Mouse (Mus musculus) frontal cortex, postnatal 10 days (tissue): Measurements from ENCODE around the gene Tbx1.

Source experiments
- DNase-seq, 2 experiments: peaks; one replicate each; pipeline ENCODE4 v3.0.0; 2022; ENCODE audit warnings: low spot score in 2 of 2, mixed read lengths in 1 of 2

Gene Tbx1

DNA sequence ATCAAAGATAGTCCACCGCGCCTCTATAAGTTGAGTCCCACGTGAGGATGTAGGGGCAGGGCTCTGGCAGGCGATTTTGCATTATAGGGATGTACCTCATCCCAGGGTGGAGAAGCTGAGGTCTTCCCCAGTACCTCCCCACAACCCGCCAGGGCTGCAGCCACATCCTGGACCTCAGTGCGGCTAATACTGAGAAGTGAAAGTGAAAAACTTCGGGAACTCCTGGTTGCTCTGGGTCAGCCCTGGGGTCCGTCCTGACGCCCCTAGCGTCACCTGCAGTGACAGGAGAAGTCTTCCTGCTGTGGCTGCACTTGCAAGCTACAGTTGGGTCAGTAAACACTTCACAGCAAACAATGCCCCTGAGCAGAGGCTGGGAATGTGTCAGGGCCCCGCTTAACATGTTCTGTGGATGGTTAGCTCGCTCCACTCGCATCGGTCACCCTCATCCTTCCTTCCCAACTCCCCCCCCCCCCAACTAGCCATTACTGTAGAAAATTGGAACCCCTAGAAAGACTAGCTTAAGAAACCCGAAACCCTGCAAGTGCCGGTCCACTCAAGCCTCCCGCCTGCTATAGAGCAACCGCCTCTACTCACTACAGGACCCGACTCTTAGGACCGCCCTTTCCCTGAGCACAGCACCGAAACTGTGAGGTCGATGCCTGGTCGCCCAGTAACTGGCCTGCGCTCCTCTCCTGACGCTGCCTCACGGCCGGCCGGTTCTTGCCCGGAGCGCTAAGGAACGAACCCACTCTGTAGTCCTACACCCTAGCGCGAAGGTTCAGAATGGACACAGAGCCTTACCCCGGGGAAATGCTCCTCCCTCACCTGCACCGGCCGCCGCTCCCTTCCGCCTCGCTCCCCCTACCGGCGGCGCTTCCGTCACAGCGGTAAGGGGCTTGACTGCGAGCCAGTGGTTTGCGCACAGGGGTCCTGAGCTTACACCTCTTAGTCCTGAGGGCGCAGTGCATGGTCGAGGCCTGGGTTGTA, at the start of gene Tbx1:
Gene Tbx1 (minus strand): TSS at position 868 of the 987 bp plus-strand sequence.
- no peak for DNase-seq

DNA sequence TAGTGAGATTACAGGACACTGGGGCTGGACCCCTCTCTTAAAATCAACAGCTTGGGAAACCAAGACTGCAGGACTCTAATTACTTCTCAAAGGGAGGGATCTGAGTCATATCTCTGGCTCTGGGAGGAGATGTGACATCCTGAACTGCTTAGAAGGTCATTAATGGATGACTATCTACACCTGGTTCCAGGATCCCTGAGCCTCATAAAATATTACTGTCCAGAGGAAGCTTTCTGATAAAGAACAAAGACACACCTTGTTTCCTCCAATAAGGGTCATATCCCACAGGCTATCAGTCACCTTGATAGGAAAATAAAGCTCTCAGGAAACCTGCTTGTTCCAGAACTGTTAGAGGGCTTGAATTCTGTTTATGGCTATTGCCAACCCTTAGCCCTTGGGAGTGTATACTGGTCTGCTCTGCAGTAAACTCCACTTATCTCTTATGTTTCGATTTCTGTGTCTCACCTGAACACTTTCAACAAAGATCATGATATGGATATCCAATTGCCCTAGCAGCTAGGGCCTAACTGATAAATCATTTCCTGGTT, 49.0 kb upstream of the Tbx1 start:
- no peak for DNase-seq

DNA sequence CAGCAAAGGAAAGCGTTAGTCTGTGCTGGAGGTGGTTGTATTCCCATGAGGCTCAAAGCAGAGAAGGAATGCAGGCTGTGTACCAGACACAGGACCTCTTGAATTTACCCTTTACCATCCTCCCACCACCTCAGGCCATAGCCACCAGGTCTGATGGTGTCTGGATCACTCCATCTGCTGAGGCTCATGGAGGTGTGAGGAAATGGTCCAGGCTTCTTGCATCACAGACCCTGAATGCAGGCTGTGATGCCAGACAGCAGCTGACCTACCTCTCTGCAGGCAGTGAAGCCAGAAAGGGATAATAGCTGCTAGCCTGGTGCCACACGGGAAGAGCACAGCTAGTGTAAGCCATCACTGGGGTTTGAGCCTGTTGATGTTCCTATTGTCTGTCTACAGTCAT, 47.9 kb upstream of the Tbx1 start:
- DNase-seq: peak in 1 of 2 experiments; percentile 3

DNA sequence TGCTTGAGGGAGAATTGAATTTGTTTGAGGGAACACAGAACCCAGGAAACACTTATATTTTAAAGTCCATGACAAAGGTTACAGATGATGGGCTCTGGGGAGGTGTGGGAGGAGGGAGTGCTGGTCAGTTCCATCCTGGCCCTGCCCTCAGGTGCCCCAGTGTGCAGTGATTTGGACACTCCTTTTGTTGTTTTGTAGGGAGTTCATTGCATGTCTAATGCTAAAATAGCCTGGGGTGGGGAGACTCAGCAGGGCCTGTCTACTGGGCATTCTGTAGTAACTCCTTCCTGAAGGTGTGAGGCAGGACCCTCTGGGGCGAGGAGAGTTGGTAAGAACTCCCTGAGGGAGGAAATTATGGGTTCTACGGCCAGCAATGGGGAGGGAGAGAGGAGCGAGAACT, 46.3 kb upstream of the Tbx1 start:
- no peak for DNase-seq

DNA sequence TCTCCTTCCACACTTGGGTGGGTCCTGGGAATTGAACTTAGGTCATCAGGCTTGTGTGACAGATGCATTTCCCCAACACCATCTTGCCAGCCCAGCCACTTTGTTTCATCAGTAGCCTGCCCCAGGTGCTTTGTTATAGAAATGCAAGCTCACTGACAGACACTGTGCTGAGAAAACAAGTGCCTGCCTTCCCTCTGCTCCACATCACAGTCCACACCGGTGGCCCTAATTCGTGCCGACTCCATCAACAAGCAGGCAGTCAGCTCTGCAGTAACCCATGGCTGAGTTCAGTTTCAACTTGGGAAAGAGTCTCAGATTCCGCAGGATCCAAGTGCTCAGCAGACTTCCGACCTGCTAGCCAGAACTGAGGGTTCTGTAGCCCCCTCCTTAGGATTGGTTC, 45.9 kb upstream of the Tbx1 start:
- DNase-seq: peak in 1 of 2 experiments; percentile 3

DNA sequence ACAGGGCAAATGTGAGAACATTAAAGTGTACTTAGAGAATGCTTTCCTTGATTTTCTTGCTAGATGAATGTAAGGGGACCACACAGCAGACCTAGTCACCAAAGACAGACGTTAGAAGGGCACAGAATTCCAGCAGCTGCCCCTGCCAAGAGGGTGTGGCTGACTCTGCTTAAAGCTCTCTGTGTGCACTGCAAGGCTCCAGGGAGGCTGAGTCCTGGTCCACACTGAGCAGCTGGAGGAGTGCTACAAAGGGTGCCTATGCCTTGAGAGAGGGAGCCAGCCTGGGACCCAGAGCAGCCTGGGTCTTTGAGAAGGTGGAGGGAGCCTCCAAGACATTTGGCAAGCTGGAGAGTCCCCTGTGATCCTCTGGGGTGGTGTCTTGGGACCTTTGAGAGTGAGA, 42.9 kb upstream of the Tbx1 start:
- peak in 1 of 2 experiments; percentile 7 for DNase-seq

DNA sequence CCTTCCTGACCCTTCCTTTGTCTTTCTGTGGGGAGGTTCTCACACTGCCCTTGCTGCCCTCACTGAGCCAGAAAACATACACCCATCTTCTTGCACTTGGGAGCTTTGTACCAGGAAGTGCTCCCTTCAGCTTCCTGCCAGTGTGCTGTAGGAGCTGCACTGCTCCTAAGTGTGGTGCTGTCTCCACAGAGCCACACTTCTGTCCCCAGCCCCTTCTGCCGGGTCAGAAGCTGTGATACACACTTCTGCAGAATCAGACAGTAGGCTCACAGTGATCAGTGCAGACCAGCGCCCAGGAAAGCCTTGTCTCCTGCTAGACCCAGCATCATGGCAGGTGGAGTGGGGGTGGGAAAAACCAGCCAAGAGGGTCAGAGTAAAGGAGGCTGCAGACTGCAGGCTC, 42.3 kb upstream of the Tbx1 start:
- peak in 1 of 2 experiments; percentile 10 for DNase-seq

DNA sequence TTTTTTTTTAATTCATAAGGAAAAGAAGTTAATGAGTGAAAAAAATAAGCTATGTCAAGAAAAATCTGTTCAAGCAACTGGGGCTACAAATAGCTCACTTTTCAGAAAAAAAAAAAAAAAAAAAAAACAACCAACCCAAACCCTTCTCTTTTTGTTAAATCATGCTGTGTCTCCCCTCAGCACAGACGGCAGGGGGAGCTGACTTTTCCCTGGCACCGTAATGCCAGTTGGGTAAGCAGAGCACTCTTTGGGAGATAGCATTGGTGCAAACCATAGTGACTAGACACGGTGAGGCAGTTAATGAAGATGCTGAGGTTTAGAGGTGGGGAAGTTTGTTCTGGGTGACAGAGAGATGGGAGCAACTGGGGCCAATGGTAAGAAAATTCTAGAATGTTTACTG, 41.6 kb upstream of the Tbx1 start:
- peak in 1 of 2 experiments; percentile 29 for DNase-seq

DNA sequence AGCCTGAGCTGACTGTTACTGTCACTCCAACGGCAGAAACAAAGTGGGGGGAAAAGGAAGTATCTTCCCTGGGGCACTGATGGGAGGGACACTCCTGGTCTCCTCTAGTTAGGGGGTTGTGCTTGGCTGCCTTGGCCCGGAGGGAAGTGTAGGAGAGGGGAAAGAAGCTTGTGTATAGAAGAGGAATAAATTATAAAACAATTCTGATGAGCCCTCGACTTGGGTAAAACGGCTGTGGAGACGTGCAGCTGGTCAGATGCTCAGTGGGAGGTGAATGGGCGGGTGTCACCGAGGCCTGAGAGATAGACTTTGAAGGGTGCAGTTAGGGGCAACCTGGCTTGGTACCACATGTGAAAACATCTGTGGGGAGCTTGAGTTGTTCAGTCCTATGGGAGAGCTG, 40.7 kb upstream of the Tbx1 start:
- DNase-seq: peak in 1 of 2 experiments; percentile 5

DNA sequence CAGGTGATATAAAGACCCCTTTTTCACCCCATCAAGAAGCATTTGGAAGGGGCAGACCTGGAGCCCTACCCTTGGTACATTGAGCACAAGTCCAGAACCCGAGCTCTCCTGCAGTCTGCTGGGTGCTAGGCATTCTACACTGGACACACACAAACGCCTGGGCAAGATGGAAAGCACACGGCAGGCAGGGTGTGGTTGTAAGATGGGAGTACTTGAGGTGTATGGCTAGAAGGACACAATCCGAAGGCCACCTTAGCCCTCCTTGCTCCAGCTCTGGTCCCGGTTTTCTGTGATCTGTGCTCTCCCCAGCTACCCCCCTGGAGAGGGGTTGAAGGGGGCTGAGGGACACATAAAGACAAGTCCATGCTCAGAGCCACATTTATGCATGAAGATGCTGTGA, 39.8 kb upstream of the Tbx1 start:
- no peak for DNase-seq

DNA sequence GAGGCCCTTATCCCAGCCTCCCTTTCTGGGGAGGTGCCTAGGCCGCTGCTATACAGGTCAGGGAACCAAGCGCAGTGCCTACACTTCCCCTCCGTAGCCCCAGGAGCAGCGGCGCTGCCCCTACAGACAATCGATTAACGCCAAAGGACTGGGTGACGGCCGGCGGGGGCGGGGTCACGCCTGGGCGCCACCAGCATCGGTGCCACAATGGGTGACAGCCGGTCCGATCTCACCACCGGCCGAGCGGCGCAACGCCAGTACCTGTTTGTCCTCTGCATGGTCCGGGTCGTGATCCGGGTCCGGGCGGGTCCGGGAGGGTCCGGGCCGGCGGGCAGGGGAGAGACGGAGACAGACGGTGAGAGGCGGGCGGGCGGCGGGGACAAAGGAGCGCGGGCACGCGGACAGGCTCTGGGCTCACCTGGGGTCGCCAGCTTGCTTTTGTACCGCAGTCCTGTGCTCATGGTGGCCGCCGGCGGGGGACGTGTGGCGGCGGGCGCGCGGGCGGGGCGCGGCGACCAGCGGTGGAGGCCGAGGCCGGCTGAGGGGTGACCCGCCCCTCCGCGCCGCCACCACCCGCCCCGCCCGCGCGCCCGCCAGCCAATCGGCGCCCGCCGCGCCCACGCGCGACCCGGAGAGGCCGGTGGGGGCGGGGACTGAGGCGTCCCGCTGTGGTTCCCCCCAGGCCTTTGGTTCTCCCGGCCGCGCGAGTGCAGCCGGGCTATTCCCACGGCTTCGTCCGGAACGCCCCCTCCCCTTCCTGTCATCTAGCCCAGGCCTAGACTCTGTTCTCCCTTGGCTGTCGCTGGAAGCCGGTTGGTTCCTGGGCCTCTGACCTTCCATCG, 39.1 kb upstream of the Tbx1 start, which contains the start of gene Sept5:
Gene Sept5 (minus strand): TSS at position 565 of the 842 bp plus-strand sequence.
- peak; percentile 59 to 78 for DNase-seq

DNA sequence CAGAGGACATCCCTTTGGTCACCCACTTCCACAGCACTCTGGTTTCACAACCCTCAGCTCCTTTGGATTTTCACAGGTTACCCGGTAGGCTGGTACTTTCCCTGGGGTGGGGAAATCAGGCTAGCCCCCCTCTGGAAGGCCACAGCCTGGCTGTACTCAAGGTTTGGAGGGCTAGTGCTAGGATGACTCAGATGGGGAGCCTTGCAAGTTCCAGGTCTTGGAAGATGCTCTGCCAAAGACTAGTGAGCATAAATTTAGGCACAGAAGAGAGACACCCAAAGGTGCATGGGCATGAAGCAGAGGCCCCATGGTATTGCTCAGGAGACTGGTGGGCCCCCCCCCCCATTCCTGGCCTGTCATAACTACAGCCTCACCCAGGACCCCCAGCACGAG, 38.5 kb upstream of the Tbx1 start:
- no peak for DNase-seq

DNA sequence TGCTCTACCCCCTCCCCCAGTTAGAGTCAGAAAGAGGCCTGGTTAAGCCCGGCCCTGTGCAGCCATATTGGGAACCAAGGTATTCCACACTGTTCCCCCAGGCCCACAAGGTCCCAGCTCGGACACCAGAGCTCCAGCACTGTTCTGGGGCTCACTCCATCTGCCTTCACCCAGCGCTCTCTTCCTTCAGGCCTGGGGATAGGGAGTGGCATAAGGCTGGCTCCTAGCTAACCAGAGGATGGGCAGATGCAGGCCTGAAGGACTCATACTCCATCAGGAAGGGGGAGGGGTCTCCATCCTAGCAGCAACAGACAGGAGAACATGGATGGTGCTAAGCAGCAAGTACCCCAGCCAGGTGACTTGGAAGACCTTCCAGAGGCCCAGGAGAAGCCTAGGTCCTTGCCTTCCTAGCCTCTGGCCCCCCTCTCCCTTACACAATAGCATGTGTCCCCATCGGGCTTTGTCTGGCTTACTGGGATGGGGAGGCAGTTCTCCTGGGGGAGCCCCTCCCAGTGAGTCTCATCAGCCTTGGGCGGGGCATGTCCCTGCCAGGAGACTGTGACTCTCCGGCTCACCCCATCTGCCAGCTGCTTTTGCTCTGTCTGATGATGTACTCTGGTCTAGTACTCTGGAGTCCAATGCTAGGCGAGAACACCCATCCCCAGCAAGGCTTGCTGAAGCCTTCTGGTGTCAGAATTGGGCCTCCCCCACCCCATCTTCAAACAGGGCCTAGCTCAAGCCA, 37.9 kb upstream of the Tbx1 start:
- peak in 1 of 2 experiments; percentile 44 for DNase-seq

DNA sequence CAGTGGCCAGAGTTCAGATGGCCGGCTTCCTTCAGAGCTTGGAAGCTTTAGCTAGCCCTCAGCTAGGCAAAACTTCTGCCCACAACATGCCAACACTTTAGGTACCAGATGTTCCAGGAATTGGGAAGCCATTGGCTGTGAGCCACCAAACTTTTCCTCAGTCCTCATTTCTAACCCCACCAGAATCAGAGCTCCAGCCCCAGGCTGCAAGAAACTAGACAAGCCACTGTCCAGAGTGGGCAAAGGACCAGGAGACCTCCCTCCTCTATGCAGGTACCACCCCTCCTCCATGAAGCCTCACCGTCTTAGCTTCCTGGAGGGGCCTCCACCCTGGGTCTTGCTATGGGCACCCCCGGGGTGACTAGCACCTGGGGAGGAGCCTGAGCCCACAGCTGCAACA, 36.7 kb upstream of the Tbx1 start:
- peak in 1 of 2 experiments; percentile 25 for DNase-seq

DNA sequence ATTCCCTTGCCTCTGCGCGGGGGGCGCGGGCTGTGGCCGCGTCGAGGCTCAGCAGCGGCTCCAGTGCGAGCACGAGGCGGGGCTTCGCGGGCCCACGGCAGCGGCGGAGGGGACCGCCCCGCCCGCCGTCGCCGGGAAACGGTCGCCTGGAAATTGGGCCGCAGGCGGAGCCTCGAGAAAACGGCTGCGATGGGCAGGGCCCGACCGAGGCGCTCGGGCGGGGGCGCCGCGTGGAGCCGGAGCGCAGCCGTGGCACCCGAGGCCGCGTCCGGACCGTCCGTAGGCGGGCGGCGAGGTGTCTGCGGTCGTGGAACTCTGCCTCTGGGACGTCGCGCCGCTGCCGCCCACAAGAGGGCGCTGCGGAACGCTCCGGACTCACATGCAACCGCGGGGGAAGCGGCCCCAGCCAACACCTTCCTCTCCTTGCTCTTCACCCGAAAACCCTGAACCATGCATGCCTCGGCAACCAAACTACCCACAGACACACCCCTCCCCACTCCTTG, 36.0 kb upstream of the Tbx1 start, which contains the start of gene Gm49601:
Gene Gm49601 (minus strand): TSS at position 52 of the 503 bp plus-strand sequence.
- DNase-seq: peak; percentile 66 to 82

DNA sequence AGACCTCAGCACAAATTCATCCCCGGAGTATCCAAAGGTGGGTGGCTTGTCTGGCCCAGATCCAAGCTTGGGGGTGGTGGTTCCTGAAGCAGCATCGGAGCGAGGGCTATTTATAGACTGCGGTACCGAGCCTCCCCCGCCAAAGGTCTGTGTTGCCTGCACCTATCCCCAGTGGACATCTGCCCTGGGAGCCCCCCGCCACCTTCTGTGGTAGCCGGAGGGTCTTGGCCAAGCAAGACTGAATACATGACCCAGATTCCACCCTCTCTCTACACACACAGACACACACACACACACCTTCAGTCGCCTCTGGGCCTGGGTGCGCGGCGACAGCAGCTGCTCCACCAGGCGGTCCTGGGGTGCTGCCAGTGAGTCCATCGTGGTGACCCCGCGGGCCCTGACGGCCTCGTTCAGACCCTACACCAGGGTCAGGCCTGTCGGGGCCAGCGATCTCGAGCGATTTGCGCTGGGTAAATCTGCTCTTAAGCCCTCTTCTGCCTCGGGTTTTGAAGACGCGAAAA, 35.4 kb upstream of the Tbx1 start:
- DNase-seq: peak; percentile 59 to 71

DNA sequence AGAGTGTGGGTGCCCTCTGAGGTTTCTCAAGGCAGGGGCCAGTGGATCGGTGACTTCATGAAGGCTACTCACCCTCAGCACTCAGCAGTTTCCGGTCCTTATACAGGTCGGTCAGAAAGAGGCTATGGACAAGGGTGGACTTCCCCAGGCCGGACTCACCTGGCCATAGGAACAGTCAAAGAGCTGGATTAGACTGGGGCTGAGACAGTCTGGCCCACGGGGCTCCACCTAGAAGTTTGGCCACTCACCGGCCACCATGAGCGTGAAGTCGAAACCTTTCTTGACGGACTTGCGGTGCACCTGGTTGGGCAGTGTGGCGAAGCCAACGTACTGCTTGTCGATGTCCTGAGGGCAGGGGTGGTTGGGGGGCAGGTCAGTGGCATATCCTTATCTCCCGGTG, 34.6 kb upstream of the Tbx1 start:
- peak in 1 of 2 experiments; percentile 38 for DNase-seq

DNA sequence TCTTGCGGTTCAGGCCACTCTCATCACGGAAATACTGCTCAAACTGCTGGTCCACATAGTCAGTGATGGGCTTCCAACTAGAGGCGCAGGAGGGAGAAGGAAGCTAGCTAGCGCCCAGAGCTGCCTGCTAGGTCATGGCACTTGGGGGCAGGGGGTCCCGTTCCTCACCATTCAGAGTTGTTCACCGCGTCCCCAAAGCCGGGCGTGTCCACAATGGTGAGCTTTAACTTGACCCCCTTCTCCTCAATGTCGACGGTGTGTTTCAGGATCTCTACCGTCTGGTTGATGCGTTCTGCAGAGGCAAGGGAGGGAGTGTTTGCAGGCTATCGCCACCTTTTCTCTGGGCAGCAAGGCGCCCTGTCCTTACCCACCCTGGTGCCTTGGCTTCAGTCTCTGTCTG, 34.2 kb upstream of the Tbx1 start:
- no peak for DNase-seq

DNA sequence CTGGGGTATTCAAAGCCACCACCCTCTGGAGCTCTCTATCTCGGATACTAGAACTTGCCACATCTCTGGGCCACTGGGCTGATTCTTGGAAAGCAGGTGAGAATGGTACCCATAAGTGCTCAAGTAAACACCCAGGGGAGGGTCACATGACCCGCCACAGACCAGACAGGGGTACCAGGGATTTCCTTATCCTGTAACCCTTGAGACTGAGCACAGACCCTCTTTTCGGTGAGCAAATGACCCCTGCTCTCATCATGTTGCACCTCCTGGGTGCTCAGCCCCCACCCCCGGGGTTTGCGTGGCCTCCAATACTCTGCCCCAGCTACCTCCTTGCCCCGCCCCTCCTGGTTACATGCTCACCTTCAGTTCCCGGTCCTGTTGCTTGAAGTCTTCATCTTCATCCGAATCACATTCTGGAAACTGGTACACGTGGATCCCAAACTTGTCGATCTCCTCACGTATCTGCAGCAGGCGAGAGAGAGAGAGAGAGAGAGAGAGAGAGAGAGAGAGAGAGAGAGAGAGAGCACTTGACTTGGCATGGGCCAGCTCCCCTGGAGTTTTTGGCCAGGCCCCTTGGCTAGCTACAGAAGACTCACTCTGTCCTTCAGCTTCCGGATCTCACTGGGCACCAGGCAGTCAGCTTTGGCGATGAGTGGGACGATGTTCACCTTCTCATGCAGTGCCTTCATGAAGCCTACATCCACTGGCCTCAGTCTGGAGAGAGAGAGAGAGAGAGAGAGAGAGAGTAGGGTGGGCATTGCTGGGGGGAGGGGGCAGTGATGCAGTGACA, 33.5 kb upstream of the Tbx1 start:
- peak in 1 of 2 experiments; percentile 34 for DNase-seq
